Mouse (Mus musculus) left cerebral cortex, adult 2 months (tissue): ENCODE measurements around the gene Tldc2. TPM values are rescaled to one million over a fixed set of nuclear protein-coding genes. Genes with fewer than 3 reads are reported as not detected.
A peak's percentile ranks its signal among the peaks of the same experiment; 100 is the strongest.

ENCODE experiments used
- DNase-seq, 2 experiments: peaks; one replicate each; pipeline ENCODE4 v3.0.0; 2021 to 2022; ENCODE audit warnings: low spot score in 2 of 2, mixed read lengths in 1 of 2; ENCODE audit errors: extremely low spot score in 1 of 2
- H3K27ac ChIP-seq: fragments of 200-600 bp; 2 replicates; pipeline ENCODE4 v1.8.1; 2022
- H3K4me3 ChIP-seq: fragments of 200-600 bp; 2 replicates; pipeline ENCODE4 v1.8.1; 2022
- CTCF ChIP-seq: fragments of 200-600 bp; IDR thresholded peaks from 2 replicates; pipeline ENCODE4 v1.8.1; 2022; ENCODE audit warnings: antibody characterized with exemption, mild to moderate bottlenecking, moderate library complexity
- intact Hi-C: fragments of 180-260 bp; cut with DNase I; formaldehyde crosslinking; loops from one replicate; pipeline ENCODE4 v1.15.1; 2025
- total RNA-seq, 2 experiments: library from RNA; stranded (reverse); gene quantifications; 2 replicates each; pipeline ENCODE4 v1.2.3; 2021

Gene Tldc2
- total RNA-seq, 2 experiments from 2014 or later: not detected

- Histone ChIP-seq H3K4me3 (no peak overlapping the region), H3K27ac (no peak overlapping the region)
- TF ChIP-seq CTCF: no peak
- intact Hi-C loops: no loop called here
- DNase-seq: no peak
These were observed 33.7 kb upstream of the Tldc2 start for GRCm38 (mm10) chr2:157053124-157053523.

GRCm38 (mm10) chr2:157053787-157054186 is 33.1 kb upstream of the Tldc2 start:
- intact Hi-C loops: no loop called here
- H3K27ac ChIP-seq: no peak overlapping the region

GRCm38 (mm10) chr2:157054297-157054696 is 32.6 kb upstream of the Tldc2 start:
- Histone ChIP-seq H3K4me3 (no peak overlapping the region), H3K27ac (peak overlapping the region; percentile 37; the same call in 1 of the 2 replicates)
- no peak for DNase-seq
- intact Hi-C loops: no loop called here
- TF ChIP-seq CTCF: no peak

More at GRCm38 (mm10) chr2:157053787-157054186, 33.1 kb upstream of the Tldc2 start:
- peak; percentile 51 for TF ChIP-seq CTCF
- no peak for DNase-seq
- no peak overlapping the region for H3K4me3 ChIP-seq

GRCm38 (mm10) chr2:157054816-157055215 is 32.0 kb upstream of the Tldc2 start:
- intact Hi-C loops: no loop called here
- peak in 1 of 2 experiments; percentile 54 for DNase-seq

GRCm38 (mm10) chr2:157055721-157056120 is 31.1 kb upstream of the Tldc2 start:
- Histone ChIP-seq H3K4me3 (no peak overlapping the region), H3K27ac (no peak overlapping the region; the same call in 1 of the 2 replicates)
- intact Hi-C loops: no loop called here
- TF ChIP-seq CTCF: no peak
- no peak for DNase-seq

More at GRCm38 (mm10) chr2:157054816-157055215, 32.0 kb upstream of the Tldc2 start:
- no peak overlapping the region for H3K4me3 ChIP-seq
- no peak for TF ChIP-seq CTCF
- peak overlapping the region; percentile 37; the same call in 1 of the 2 replicates for H3K27ac ChIP-seq

- TF ChIP-seq CTCF: no peak
- H3K27ac ChIP-seq: peak overlapping the region; percentile 40; the same call in 1 of the 2 replicates
- H3K4me3 ChIP-seq: no peak overlapping the region
- no peak for DNase-seq
- intact Hi-C loops: no loop called here
These were observed 29.7 kb upstream of the Tldc2 start for GRCm38 (mm10) chr2:157057186-157057585.

- no peak overlapping the region for H3K4me3 ChIP-seq
- DNase-seq: no peak
- TF ChIP-seq CTCF: no peak
- intact Hi-C loops: loop anchor here (2.0 kb wide), 1 partner anchor 19 kb away; no protein-coding TSS in a partner anchor
- peak overlapping the region; percentile 80; the same call in 1 of the 2 replicates for H3K27ac ChIP-seq
These were observed 29.1 kb upstream of the Tldc2 start for GRCm38 (mm10) chr2:157057758-157058157.

GRCm38 (mm10) chr2:157058342-157058998 is 28.4 kb upstream of the Tldc2 start:
- peak overlapping the region; percentile 80 for H3K27ac ChIP-seq
- peak overlapping the region; percentile 0; the same call in 1 of the 2 replicates for H3K4me3 ChIP-seq
- peak; percentile 66 to 81 for DNase-seq
- TF ChIP-seq CTCF: no peak
- intact Hi-C loops: loop anchor here (2.0 kb wide), 1 partner anchor 18 kb away; no protein-coding TSS in a partner anchor

GRCm38 (mm10) chr2:157059166-157059565 is 27.7 kb upstream of the Tldc2 start:
- DNase-seq: no peak
- TF ChIP-seq CTCF: no peak
- Histone ChIP-seq H3K4me3 (no peak overlapping the region), H3K27ac (peak overlapping the region; percentile 80)
- intact Hi-C loops: loop anchor here (2.0 kb wide), 1 partner anchor 18 kb away; no protein-coding TSS in a partner anchor

GRCm38 (mm10) chr2:157060037-157060436 is 26.8 kb upstream of the Tldc2 start:
- H3K27ac ChIP-seq: 0 out of 2 replicates have a peak overlapping the region, but pooled peaks have one; percentile 7
- H3K4me3 ChIP-seq: no peak overlapping the region
- TF ChIP-seq CTCF: no peak
- intact Hi-C loops: no loop called here
- DNase-seq: no peak

GRCm38 (mm10) chr2:157060557-157061305 is 26.1 kb upstream of the Tldc2 start:
- intact Hi-C loops: no loop called here
- no peak overlapping the region for H3K27ac ChIP-seq
- no peak for TF ChIP-seq CTCF
- DNase-seq: no peak
- H3K4me3 ChIP-seq: no peak overlapping the region

GRCm38 (mm10) chr2:157063241-157063700 is 23.6 kb upstream of the Tldc2 start:
- no peak for DNase-seq
- intact Hi-C loops: no loop called here
- H3K27ac ChIP-seq: no peak overlapping the region

More at GRCm38 (mm10) chr2:157063241-157063700, 23.6 kb upstream of the Tldc2 start:
- no peak for TF ChIP-seq CTCF
- no peak overlapping the region for H3K4me3 ChIP-seq
